Mouse (Mus musculus): Measurements from ENCODE around the gene Lyrm1.

The Lyrm1 gene

GRCm38 (mm10) chr7:119895639-119896512, at the start of gene Lyrm1, which contains the start of gene Dcun1d3:
Gene Lyrm1 (plus strand): TSS chr7:119895861.
Gene Dcun1d3 (minus strand): TSS chr7:119896298.
- DNase-seq (ENCODE audit: low spot score) = peak; percentile 99

GRCm38 (mm10) chr7:119847396-119847795, 48.3 kb upstream of the Lyrm1 start:
- DNase-seq (ENCODE audit: low spot score) = no peak

DNA sequence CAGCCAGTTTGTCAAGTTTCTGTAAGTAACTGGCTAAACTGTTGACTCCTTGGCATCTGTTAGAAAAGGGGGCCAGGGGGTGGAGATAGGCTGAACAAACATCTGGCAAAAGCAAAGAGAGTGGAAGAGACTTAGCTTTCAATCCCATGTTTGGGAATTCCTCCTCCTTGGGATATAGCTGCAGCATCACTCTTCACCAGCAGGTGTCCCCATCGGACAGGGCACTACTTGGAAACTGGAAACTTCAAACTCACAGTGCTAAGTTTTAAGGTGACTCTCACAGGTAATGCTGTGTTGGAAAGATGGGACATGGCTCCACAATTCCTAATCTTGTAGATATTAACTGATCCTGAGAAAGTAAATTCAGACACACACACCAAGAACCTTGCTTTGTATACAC, 46.6 kb upstream of the Lyrm1 start:
- peak; percentile 87 for DNase-seq (ENCODE audit: low spot score)

- peak; percentile 61 for DNase-seq (ENCODE audit: low spot score)
These were observed 44.9 kb upstream of the Lyrm1 start for GRCm38 (mm10) chr7:119850737-119851136.

- DNase-seq (ENCODE audit: low spot score) = no peak
These were observed 43.2 kb upstream of the Lyrm1 start for GRCm38 (mm10) chr7:119852494-119852893.

DNA sequence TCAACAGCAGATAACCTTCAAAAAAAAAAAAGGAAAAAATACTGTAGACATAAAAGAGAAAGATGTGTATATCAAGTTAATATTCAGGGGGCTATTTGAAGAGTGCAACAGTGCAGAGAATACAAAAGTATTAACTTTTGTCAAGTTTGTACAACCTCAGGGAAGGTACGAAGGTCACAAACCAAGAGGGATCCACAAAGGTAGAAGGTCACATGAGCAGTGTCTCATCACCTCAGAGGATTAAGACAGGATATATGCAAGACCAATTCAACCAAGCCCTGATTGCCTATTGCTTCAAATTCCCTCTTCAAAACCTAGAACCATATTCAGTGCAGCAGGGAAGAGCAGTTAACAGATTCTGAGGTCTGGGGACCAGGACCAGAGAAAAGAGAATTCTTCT, 42.5 kb upstream of the Lyrm1 start:
- no peak for DNase-seq (ENCODE audit: low spot score)

- DNase-seq (ENCODE audit: low spot score) = no peak
These were observed 41.3 kb upstream of the Lyrm1 start for GRCm38 (mm10) chr7:119854362-119854761.

DNA sequence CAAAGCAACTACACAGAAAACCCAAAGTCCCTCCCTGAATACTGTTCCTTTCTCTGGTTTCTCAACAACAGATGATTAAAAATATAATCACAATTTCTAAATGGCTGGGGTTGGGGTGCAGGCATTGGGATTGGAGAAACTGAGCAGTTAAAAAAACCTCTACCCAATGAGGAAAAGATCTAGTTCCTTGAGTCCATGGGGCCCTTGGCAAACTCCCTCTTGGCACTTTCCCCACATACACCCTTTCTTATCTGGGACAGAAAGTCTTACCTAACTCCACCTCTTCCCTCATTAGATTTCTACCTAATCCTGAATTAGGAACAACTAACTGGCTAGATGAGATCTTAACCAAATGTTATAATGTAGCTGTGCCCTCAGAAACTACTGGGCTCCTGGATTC, 40.6 kb upstream of the Lyrm1 start:
- DNase-seq (ENCODE audit: low spot score) = no peak

GRCm38 (mm10) chr7:119859476-119859875, 36.2 kb upstream of the Lyrm1 start:
- DNase-seq (ENCODE audit: low spot score) = no peak

GRCm38 (mm10) chr7:119860116-119860515, 35.5 kb upstream of the Lyrm1 start:
- no peak for DNase-seq (ENCODE audit: low spot score)

DNA sequence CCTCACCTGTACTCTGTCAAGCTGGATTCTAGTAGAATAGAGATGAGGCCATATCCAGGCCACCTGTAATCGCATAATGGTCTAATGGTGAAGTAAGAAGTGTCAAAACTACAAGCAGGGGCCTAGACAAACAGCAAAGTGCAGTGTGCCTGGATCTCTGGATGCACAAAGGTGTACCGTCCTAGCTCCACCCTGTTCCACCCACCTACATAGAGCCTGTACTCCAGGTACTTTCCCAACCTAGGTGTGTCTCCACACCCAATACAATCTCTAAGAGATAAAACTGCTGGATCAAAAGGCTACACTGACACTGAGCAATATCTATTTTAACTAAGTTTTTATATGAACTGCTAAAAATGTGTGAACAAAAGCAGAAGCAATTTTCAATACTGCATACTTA, 35.1 kb upstream of the Lyrm1 start:
- DNase-seq (ENCODE audit: low spot score) = no peak

GRCm38 (mm10) chr7:119860971-119861334, 34.7 kb upstream of the Lyrm1 start:
- DNase-seq (ENCODE audit: low spot score) = no peak

DNA sequence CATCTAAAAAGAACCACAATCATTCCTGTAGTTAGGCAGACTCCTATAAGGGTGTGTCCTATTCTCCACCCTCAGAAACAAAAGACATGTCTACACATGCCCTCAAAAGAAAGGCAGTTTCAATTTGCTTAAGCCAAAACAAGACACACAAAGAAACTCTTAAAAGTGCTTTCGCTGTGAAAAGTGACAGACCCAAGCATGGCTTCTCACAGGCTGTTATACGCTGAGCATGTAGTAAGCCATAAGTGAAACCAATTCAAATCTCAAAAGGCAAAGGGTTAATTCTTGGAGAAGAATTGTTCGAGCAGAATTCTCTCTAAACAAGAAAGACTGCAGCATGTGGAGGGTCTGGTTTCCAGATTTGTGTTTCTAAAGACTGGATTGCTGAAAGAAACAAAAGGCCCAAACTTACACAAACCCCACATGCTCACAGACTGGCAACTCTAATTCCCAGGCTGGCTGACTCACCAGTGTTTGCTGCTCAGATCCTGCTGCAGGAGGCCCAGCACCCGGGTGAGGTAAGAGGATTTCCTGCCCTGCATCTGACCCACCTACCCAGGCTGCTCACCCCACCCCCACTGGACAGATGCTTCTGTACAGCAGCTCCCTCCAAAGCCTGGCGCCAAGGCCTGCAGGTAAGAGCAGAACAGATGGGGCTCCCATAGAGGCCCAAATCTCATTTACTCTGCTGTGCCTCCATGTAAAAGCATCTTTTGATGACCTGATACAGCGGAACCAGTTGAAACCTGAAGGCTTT, 34.1 kb upstream of the Lyrm1 start:
- DNase-seq (ENCODE audit: low spot score) = peak; percentile 57

GRCm38 (mm10) chr7:119862167-119862566, 33.5 kb upstream of the Lyrm1 start:
- DNase-seq (ENCODE audit: low spot score) = no peak

- no peak for DNase-seq (ENCODE audit: low spot score)
These were observed 31.2 kb upstream of the Lyrm1 start for GRCm38 (mm10) chr7:119864500-119864899.

GRCm38 (mm10) chr7:119866136-119866535, 29.5 kb upstream of the Lyrm1 start:
- no peak for DNase-seq (ENCODE audit: low spot score)

DNA sequence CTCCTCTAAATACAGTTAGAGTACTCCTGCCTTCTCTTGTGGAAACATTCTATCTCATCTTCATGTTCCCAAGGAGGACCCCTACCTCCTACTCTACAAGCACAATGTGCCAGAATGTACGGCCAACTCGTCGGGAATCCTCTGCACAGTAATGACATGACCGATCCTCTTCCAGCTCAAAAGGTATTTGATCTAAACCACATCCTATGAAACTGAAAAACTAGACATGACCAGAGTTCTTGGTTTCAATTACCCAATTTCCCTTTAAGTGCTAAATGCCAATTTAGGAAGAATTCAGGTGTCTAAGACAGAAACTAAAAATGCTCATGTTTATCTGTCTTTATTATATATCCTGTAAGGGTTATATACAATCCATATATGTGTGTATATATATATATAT, 23.5 kb upstream of the Lyrm1 start:
- no peak for DNase-seq (ENCODE audit: low spot score)

DNA sequence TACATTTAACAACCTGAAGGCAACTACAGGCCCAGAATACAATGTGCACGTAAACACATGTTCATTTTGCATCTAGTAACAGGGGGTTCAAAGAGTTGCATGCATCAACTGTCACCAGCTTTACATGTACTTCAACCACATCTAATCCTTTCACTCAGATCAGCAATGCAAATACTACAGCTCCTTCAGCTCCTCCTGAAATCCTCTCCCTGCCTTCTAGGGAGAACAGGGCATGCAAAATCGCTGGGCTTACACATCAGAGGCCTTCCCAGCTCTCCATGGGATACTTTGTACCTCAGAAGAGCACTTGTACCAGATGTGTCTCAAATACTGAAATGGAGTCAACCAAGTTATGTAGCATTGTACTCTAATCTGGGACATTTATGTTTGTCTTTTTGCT, 22.6 kb upstream of the Lyrm1 start:
- no peak for DNase-seq (ENCODE audit: low spot score)

- no peak for DNase-seq (ENCODE audit: low spot score)
These were observed 19.8 kb upstream of the Lyrm1 start for GRCm38 (mm10) chr7:119875776-119876440.

DNA sequence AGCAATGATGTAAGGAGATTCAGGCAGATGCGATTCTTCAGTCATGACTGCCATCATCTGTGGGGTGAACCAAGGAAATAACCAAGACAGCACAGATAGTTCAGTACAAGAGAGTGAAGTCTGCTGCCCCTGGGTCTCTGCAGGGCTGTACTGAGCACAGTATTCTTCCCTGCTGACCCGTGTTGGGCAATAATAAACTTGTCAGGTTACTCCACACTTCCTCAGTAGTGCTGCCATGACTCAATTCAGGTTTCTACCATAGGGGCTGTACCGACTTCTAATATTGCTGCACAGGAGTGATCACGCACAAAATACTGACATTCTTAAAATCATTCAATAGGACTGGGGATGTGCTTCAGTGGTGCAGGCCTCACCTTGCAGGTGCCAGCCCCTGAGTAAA, 16.5 kb upstream of the Lyrm1 start:
- DNase-seq (ENCODE audit: low spot score) = no peak

DNA sequence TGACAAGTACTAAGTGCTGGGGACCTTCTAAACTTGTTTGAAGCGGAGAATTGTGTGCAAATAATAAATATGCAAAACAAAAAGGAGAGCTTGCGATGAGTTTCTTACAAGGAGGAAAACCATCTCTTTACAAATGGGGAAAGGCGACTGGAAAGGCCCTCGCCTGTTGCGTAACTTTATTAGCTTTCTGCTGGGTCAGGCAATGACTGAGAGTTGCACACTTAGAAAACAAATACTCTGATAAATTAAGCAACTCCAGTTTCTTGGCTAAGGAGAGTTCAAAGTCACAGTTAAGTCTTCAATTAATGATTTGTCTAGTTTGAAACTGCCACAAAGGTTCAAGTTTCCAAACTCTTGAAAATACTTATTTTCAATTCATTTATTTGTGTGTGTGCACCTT, 15.3 kb upstream of the Lyrm1 start:
- no peak for DNase-seq (ENCODE audit: low spot score)

DNA sequence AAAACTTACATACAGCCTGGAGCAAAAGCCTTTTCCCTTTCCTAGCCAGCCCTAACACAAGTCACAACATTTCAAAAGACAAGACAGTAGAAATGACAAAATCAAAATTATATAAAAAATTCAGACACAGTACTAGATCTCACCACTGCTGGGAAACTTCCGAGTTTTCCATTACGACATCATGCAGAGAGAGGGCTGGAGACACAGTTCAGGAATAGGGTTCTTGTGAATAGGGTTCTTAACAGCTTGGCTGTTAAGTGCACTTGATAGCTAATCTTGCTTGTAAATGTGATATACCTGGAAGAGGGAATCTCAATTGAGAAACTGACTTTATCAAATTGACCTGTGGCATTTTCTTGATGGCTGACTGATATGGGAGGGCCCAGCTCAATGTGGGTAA, 14.4 kb upstream of the Lyrm1 start:
- no peak for DNase-seq (ENCODE audit: low spot score)

DNA sequence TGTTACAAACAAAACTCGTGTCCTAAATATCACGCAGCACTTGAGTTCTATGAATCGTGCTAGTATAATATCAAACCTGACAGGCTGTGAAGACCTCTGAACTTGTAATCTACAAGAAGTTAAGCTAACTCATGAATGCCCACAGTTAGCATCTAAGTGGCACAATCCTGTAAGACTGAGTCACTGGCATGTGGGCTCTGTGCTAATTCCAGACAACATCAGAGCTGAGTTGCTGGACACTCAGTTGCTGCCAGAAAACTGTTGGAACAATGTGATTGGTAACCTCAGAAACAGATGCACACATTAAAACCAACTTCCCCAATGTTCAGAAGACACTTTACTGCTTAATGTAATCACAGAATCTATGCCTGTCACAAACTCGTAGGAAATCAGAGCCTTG, 7.8 kb upstream of the Lyrm1 start:
- DNase-seq (ENCODE audit: low spot score) = no peak
